Mouse (Mus musculus) spleen, adult 12 weeks (tissue): ENCODE measurements at regions not wholly inside any gene's neighbourhood (a gene's known extent, or its start where the extent isn't known, plus 50 kb on each side); places are given as distances from the start of the nearest gene placed in this dataset.
A peak's percentile ranks its signal among the peaks of the same experiment; 100 is the strongest.

Experiments used
- DNase-seq: peaks from one replicate; pipeline ENCODE4 v3.0.0; 2022; ENCODE audit warnings: low spot score

- no peak for DNase-seq
Measured at GRCm38 (mm10) chr6:50777827-50778226, 123.6 kb upstream of the Npvf start.

- no peak for DNase-seq
Measured at GRCm38 (mm10) chr6:50780677-50781076, 126.4 kb upstream of the Npvf start.

- DNase-seq: no peak
Measured at GRCm38 (mm10) chr6:50781271-50781670, 127.0 kb upstream of the Npvf start.

- DNase-seq: no peak
Measured at GRCm38 (mm10) chr6:50782221-50782620, 128.0 kb upstream of the Npvf start.

- no peak for DNase-seq
Measured at GRCm38 (mm10) chr6:50783494-50783893, 129.3 kb upstream of the Npvf start.

GRCm38 (mm10) chr6:50784381-50784780 lies 130.1 kb upstream of the Npvf start:
- no peak for DNase-seq

GRCm38 (mm10) chr6:50787666-50788065 lies 133.4 kb upstream of the Npvf start:
- no peak for DNase-seq

GRCm38 (mm10) chr6:50799963-50800362 lies 145.7 kb upstream of the Npvf start:
- DNase-seq: no peak

- DNase-seq: no peak
Measured at GRCm38 (mm10) chr6:50802956-50803355, 148.7 kb upstream of the Npvf start.

GRCm38 (mm10) chr6:50804477-50805005 lies 150.3 kb upstream of the Npvf start:
- no peak for DNase-seq

GRCm38 (mm10) chr6:50806376-50807077 lies 152.3 kb upstream of the Npvf start:
- DNase-seq: no peak

GRCm38 (mm10) chr6:50807187-50808012 lies 153.2 kb upstream of the Npvf start:
- DNase-seq: no peak

- DNase-seq: peak; percentile 23
Measured at GRCm38 (mm10) chr6:50808126-50808525, 153.9 kb upstream of the Npvf start.

GRCm38 (mm10) chr6:50808811-50809668 lies 154.8 kb upstream of the Npvf start:
- DNase-seq: no peak

GRCm38 (mm10) chr6:50809669-50809983 lies 155.4 kb upstream of the Npvf start:
- no peak for DNase-seq

GRCm38 (mm10) chr6:50814936-50815500 lies 160.8 kb upstream of the Npvf start:
- no peak for DNase-seq

- no peak for DNase-seq
Measured at GRCm38 (mm10) chr6:50815579-50815978, 161.3 kb upstream of the Npvf start.

GRCm38 (mm10) chr6:50817430-50817829 lies 163.2 kb upstream of the Npvf start:
- no peak for DNase-seq

GRCm38 (mm10) chr6:50818433-50818832 lies 164.2 kb upstream of the Npvf start:
- DNase-seq: no peak

GRCm38 (mm10) chr6:50818891-50819541 lies 164.8 kb upstream of the Npvf start:
- DNase-seq: no peak

GRCm38 (mm10) chr6:50821401-50822235 lies 167.4 kb upstream of the Npvf start:
- no peak for DNase-seq
